Mouse (Mus musculus): ENCODE measurements around the gene Knop1. TPM values are rescaled to one million over a fixed set of nuclear protein-coding genes. Genes with fewer than 3 reads are reported as not detected.

Gene Knop1
- polyA plus RNA-seq, 1 experiment from 2014 or later = 88.1 TPM

DNA sequence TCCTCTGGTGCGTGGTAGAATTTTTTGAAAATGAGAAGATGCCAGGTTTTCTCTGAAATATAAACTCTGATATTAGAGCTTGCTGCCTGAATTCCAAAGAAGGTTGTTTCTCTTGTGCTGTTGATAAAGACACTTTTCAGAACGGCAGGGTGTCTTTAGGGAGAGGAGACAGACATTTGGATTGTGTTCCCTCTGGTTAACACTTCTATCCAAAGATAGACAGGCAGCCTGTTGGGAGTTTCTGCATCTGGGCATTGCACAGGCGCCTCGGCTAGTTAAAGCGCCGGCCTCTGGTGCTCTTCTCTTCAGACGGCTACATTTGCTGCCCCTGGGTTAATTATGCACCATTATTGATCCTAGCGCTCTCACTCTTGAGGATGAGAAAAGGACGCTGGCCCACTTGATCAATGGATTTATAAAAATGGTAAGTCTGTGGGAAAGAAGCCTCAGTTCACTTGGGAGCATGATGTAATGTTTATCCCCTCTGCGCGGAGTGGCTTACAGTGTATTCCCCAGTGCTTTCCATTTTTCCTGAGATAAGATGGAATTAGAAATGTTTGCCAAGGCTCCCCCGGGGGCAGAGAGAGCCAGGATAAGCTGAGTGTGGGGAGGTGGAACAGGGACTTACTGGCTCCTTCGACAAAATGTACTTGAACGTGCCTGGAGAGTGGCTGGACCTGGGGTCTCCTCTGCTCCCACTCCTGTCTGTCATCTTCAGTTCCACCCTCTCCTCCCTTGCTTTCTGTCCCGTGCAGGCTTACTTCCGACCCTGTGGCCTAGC is 49.2 kb downstream of the Knop1 start:
- Histone ChIP-seq H3K27ac (no peak overlapping the region), H3K4me3 (no peak overlapping the region), H3K27me3 (ENCODE audit: insufficient read depth, poor library complexity, severe bottlenecking) (no peaks in the 10 kb centered on the region), H3K9me3 (no peaks in the 10 kb centered on the region), H3K4me1 (0 out of 2 replicates have a peak, but pooled peaks cover 6% of the 10 kb centered on the region), H3K36me3 (peaks cover 35% of the 10 kb centered on the region; the same call in 1 of the 2 replicates)
- DNase-seq (ENCODE audit: low spot score) = no peak
- 60% methylated on average over 16 of the region's 16 CpGs for WGBS

DNA sequence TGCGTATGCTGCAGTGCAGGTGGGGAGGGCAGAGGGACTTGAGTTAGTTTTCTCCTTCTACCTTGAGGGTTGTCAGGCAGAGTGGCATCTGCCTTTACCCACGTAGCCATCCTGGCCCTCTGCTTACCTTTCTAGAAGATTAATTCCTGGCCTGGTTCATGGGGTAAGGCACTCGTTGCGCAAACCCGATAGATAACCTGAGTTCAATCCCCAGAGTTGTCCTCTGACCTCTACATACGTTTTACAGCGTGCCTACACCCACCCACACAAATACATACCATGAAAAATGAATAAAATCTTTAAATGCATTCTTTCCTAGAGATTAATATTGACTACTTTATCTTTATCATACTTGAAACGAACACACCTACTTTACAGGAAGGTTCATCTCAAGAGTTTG is 52.6 kb downstream of the Knop1 start:
- H3K9me3 ChIP-seq = no peaks in the 10 kb centered on the region
- 0 out of 2 replicates have a peak, but pooled peaks cover 6% of the 10 kb centered on the region for H3K4me1 ChIP-seq
- H3K27me3 ChIP-seq (ENCODE audit: insufficient read depth, poor library complexity, severe bottlenecking) = no peaks in the 10 kb centered on the region
- WGBS = 91% methylated on average over 8 of the region's 8 CpGs
- H3K36me3 ChIP-seq = peaks cover 48% of the 10 kb centered on the region
- no peak for DNase-seq (ENCODE audit: low spot score)
- no peak overlapping the region for H3K27ac ChIP-seq
- no peak overlapping the region for H3K4me3 ChIP-seq

DNA sequence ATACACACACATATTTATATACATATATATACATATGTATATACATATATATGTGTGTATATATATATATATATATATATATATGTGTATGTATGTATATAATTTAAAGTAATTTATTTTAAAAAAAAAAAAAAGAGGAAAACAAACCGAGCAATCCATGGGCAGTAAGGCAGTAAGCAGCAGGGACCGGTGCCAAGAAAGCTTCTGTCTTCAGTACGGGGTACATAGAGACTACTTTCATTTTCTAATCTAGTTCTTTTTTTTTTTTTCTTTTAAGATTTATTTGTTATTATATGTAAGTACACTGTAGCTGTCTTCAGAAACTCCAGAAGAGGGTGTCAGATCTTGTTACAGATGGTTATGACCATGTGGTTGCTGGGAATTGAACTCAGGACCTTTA is 54.3 kb downstream of the Knop1 start:
- no peaks in the 10 kb centered on the region for H3K27me3 ChIP-seq (ENCODE audit: insufficient read depth, poor library complexity, severe bottlenecking)
- H3K27ac ChIP-seq = no peak overlapping the region
- no peak for DNase-seq (ENCODE audit: low spot score)
- H3K4me3 ChIP-seq = no peak overlapping the region
- H3K4me1 ChIP-seq = 0 out of 2 replicates have a peak, but pooled peaks cover under 1% of the 10 kb centered on the region
- H3K9me3 ChIP-seq = no peaks in the 10 kb centered on the region
- 95% methylated on average over 3 of the region's 3 CpGs for WGBS
- H3K36me3 ChIP-seq = peaks cover 52% of the 10 kb centered on the region

DNA sequence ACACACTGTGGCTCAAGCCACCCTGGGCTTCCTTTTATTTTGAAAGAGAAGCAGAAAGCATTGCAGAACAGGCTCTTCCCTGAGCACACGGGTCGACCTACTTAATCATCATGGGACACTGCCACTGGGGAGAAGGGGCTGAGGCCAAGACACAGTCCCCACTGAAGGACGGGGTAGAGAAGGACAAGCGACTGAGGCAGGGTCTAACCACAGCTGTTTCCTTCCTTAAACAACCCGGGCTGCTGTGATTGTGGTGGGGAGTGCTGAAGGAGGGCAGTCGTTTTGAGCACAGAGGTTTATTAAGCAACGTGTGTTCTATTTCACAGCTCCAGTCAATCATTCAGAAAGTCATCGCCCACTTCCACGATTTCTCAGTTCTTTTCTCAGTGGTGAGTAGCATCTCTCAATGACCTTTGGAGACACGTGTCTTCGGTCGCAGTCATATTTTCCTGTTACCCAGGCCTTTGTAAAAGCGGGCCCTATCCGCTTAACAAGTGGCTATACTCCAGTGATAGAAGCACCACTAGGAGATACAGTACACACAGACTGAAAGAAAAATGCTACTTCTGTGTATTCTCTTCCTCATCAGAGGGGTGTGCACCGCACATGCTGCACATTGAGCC is 55.8 kb downstream of the Knop1 start:
- no peak overlapping the region for H3K4me3 ChIP-seq
- DNase-seq (ENCODE audit: low spot score) = no peak
- H3K27ac ChIP-seq = no peak overlapping the region
- H3K4me1 ChIP-seq = no peaks in the 10 kb centered on the region
- H3K36me3 ChIP-seq = peaks cover 57% of the 10 kb centered on the region
- 87% methylated on average over 15 of the region's 15 CpGs for WGBS
- no peaks in the 10 kb centered on the region for H3K9me3 ChIP-seq
- H3K27me3 ChIP-seq (ENCODE audit: insufficient read depth, poor library complexity, severe bottlenecking) = no peaks in the 10 kb centered on the region

DNA sequence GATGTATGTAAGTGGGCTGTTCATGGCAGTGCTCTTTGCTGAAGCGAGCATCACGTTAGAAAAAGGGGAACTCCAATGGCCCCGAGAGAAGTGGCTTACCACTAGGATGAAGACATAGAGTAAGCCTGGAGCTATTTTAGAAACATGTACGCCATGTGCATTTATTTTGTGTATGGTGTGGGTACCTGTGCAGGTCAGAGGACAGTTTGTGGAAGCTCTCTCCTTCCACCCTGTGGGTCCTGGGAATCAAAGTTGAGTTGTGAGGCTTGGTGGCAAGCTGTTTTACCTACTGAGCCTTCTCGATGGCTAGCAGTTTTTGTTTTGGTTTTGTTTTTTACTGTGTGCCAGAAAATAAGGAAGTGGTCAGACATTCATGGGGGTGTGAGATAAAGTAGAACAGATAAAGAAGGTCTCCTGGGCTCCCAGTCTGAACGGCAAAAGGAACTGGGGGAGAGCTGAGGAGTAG is 57.9 kb downstream of the Knop1 start:
- H3K9me3 ChIP-seq = no peaks in the 10 kb centered on the region

DNA sequence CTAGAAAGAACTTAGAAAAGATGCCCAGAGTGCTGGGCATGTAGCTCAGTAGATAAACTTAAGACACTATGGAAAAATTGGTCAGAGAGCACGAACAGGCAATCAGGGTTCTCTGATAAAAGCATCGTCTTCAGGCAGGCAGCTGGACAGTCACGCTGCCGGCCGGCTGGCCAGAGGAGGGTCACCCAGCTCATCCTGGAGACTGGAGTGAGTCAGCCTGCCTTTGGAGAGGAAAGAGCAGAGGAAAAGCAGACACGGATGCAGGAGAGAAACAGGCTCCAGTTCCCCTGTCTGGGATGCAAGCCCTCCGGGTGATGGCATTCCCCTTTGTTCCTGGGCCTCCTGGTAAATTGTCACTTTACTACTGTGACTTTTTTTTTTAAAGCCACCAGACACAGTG is 58.5 kb downstream of the Knop1 start:
- WGBS = 34% methylated on average over 7 of the region's 7 CpGs
- no peaks in the 10 kb centered on the region for H3K4me1 ChIP-seq
- DNase-seq (ENCODE audit: low spot score) = no peak
- H3K9me3 ChIP-seq = no peaks in the 10 kb centered on the region
- H3K27me3 ChIP-seq (ENCODE audit: insufficient read depth, poor library complexity, severe bottlenecking) = no peaks in the 10 kb centered on the region
- peaks cover 51% of the 10 kb centered on the region for H3K36me3 ChIP-seq
- H3K4me3 ChIP-seq = no peak overlapping the region
- H3K27ac ChIP-seq = no peak overlapping the region

More for the DNA sequence above, 57.9 kb downstream of the Knop1 start:
- Histone ChIP-seq H3K27me3 (ENCODE audit: insufficient read depth, poor library complexity, severe bottlenecking) (no peaks in the 10 kb centered on the region), H3K27ac (no peak overlapping the region), H3K4me1 (no peaks in the 10 kb centered on the region), H3K4me3 (no peak overlapping the region), H3K36me3 (peaks cover 49% of the 10 kb centered on the region)
- WGBS = 76% methylated on average over 6 of the region's 6 CpGs
- DNase-seq (ENCODE audit: low spot score) = no peak

DNA sequence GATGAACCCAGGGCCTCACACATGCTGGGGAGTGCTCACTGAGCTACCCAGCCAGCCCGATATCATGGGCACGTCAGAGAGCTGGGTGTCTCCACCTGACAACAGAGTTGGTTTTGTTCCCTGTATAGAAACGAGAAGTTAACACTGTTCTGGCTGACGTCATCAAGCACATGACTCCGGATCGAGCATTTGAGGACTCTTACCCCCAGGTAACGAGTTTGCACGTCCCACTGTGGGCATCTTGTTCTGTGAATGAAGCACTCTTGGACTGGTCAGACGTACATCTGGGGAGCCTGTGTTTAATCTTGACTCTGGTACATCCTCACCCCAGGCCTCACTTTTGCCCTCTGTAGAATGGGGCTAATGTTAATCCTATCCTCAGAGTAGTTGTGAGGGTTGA is 59.2 kb downstream of the Knop1 start:
- WGBS = 87% methylated on average over 9 of the region's 9 CpGs
- no peaks in the 10 kb centered on the region for H3K27me3 ChIP-seq (ENCODE audit: insufficient read depth, poor library complexity, severe bottlenecking)
- no peaks in the 10 kb centered on the region for H3K4me1 ChIP-seq
- H3K9me3 ChIP-seq = no peaks in the 10 kb centered on the region
- no peak for DNase-seq (ENCODE audit: low spot score)
- no peak overlapping the region for H3K27ac ChIP-seq
- H3K36me3 ChIP-seq = peaks cover 50% of the 10 kb centered on the region
- H3K4me3 ChIP-seq = no peak overlapping the region

DNA sequence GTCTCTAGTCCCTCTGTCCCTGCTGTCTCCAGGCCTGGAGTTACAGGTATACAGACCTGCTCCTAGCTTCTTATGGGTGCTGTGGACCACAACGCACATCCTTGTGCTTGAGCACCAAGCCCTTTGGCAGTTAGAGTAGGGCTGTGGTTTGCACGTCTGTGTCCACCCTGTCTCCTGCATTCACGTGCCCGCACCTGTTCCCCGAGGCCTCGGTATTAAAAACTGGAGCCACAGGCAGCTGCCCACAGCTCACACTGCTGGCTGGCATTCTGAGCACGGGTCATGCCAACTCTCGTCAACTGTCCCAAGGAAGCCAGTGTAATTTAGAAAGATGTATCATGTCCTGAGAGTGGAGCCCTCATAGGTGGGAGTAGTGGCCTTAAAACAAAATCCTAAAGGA is 60.3 kb downstream of the Knop1 start:
- no peaks in the 10 kb centered on the region for H3K9me3 ChIP-seq
- DNase-seq (ENCODE audit: low spot score) = no peak
- H3K4me1 ChIP-seq = no peaks in the 10 kb centered on the region
- WGBS = 92% methylated on average over 8 of the region's 8 CpGs
- no peak overlapping the region for H3K4me3 ChIP-seq
- no peaks in the 10 kb centered on the region for H3K27me3 ChIP-seq (ENCODE audit: insufficient read depth, poor library complexity, severe bottlenecking)
- no peak overlapping the region for H3K27ac ChIP-seq
- peaks cover 51% of the 10 kb centered on the region for H3K36me3 ChIP-seq

DNA sequence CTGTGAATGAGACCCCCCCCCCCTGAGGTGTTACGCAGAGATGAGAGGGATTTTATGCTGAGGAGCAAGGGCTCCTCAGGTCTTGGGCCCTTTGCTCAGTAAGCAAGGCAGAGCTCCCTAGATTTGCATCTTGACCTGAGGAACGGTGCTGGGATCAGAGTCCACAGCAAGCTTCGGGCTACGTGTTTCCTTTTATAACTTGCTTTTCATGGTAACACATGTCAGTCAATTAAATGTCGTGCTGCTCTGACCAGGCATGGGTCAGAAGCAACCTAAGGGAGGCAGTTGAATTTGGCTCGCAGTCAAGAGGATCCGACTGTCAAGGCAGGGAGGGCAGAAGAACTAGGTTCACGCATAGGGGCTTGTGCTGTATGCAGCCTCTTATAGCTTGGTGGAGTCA is 62.2 kb downstream of the Knop1 start:
- Histone ChIP-seq H3K36me3 (peaks cover 45% of the 10 kb centered on the region), H3K4me3 (no peak overlapping the region), H3K27me3 (ENCODE audit: insufficient read depth, poor library complexity, severe bottlenecking) (no peaks in the 10 kb centered on the region), H3K4me1 (no peaks in the 10 kb centered on the region), H3K9me3 (no peaks in the 10 kb centered on the region), H3K27ac (no peak overlapping the region)
- WGBS = 86% methylated on average over 8 of the region's 8 CpGs
- no peak for DNase-seq (ENCODE audit: low spot score)

Other genes with a start within 250 kb of the Knop1 start
- 64.6 and 64.9 TPM in 2 replicates for gene Gde1, start 150.5 kb downstream of the Knop1 start, polyA plus RNA-seq (2016; fragmentation: Nextera tagmentation; extraction: Ambion mirVana)
- gene Ccp110, start 143.7 kb downstream of the Knop1 start, polyA plus RNA-seq (2016; fragmentation: Nextera tagmentation; extraction: Ambion mirVana) = 10.2 and 11.3 TPM in 2 replicates
- 52.3 and 56.3 TPM in 2 replicates for gene Vps35l, start 116.0 kb downstream of the Knop1 start, polyA plus RNA-seq (2016; fragmentation: Nextera tagmentation; extraction: Ambion mirVana)
- 0.90 and 1.6 TPM in 2 replicates for gene Iqck, start 502 bp downstream of the Knop1 start, polyA plus RNA-seq (2016; fragmentation: Nextera tagmentation; extraction: Ambion mirVana)
- 2.8 and 3.0 TPM in 2 replicates for gene Gprc5b, start 139.0 kb upstream of the Knop1 start, polyA plus RNA-seq (2016; fragmentation: Nextera tagmentation; extraction: Ambion mirVana)

All from heart, embryonic 10.5 days (tissue).